Mouse (Mus musculus): Measurements from ENCODE around the gene Mterf1a. TPM values are rescaled to one million over a fixed set of nuclear protein-coding genes. Genes with fewer than 3 reads are reported as not detected.
A peak's percentile ranks its signal among the peaks of the same experiment; 100 is the strongest.
"Not testable (repeated sequence)": the region's sequence is repeated elsewhere in the genome, so short reads cannot be mapped to it uniquely, and the experiment has no call there.

Gene Mterf1a
- polyA plus RNA-seq, 1 experiment from 2014 or later: 6.8 TPM

DNA sequence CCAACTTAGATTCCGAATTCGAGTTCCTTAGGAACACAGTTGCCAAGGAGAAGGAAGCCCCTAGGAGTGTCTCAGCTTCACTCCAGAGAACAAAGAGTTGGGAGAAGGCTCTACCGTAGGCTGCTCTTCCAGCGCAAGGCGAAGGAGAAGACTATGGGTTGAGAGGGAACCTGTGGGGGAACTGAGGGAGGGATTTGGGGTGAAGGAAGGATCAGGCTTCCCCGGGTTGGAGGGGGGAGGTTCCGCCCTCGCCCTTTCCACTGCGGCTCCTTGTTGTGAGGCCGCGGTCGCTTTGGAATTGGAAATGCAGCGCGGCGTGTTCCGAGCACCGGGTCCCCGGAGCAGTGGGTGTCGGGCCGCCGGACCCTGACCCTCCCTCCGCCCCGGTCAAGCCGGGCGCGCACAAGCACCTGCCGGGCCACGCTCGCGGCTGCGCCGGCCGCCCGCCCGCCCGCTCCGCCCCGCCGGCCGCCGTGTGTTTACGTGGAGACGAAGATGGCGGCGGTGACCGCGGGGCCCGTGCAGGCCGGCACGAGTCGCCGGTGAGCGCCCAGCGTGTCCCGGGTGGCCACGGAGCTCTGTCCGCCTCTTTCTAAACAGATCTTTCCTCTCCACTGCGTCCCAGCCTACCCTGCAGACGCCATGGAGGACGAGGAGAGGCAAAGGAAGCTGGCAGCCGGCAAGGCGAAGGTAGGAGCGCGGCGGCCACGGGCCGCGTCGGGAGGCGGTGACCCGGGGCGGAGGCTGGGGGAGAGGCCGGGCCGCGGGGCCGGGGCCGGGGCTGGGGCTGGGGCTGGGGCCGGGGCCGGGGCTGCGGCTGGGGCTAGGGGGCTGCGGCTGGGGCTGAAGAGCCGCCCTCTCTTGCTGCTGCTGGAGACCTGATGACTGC lies 34.3 kb upstream of the Mterf1a start, which contains the start of gene Akap9:
Gene Akap9 (plus strand): TSS at position 254 of the 889 bp plus-strand sequence.
- peak; percentile 91 for ATAC-seq
- peak within 1 kb of the TSS; percentile 82 for H3K27ac ChIP-seq
- 0 out of 2 replicates have a peak, but pooled peaks cover 5% of the 10 kb centered on the region for H3K36me3 ChIP-seq
- H3K9me3 ChIP-seq (replicated peaks): no peaks in the 10 kb centered on the region
- peak within 1 kb of the TSS; percentile 91 for H3K4me3 ChIP-seq
- H3K4me1 ChIP-seq: peaks cover 25% of the 10 kb centered on the region
- WGBS (ENCODE audit: insufficient replicate concordance): under 1% methylated on average over 75 of the region's 82 CpGs
- peak within 1 kb of the TSS; percentile 93 for H3K9ac ChIP-seq
- peak within 1 kb of the TSS; percentile 74 for H3K4me2 ChIP-seq
- H3K27me3 ChIP-seq (replicated peaks): no peaks in the 10 kb centered on the region

DNA sequence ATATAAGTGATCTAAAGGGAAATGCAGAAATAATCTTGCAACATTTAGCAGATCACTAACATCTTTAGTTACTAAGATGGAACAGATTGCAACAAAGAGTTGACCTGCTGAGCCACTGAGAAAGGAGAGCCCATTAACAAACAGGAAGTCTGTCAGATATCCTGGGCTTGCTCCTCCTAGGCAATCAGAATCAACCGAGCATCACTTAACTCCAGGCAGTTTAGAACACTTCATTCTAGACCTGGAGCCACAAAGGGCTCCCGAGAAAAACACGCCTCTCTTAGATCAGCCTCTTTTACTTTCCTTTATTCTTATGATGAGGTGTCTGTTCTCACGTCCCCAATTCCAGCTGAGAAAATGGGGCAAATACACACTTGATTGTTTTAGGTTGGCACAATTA lies 32.9 kb upstream of the Mterf1a start:
- Histone ChIP-seq H3K9ac (no peak overlapping the region), H3K27ac (no peak overlapping the region), H3K4me2 (no peak overlapping the region), H3K9me3 (replicated peaks) (no peaks in the 10 kb centered on the region), H3K36me3 (0 out of 2 replicates have a peak, but pooled peaks cover 1% of the 10 kb centered on the region), H3K27me3 (replicated peaks) (no peaks in the 10 kb centered on the region), H3K4me3 (no peak overlapping the region), H3K4me1 (peaks cover 23% of the 10 kb centered on the region)
- no peak for ATAC-seq
- WGBS (ENCODE audit: insufficient replicate concordance): 51% methylated on average over 4 of the region's 4 CpGs

DNA sequence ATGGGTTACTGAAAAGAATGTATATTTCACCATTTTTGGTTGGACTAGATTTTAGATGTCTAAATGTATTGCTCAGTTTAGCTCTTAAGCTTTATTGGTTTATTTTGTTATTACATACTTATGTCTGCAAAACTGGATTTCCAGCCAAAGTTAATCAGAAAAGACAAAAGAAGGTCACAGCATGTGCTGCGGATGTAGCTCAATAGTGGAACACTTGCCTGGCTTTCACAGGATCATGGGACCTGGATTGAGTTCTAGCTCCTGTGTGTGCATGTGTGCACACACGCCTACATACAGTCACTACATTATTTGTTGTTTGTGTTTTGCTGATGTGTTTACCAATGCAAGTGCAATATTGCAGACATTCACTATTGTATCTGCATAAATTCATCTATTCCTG lies 28.6 kb upstream of the Mterf1a start:
- no peak for ATAC-seq
- Histone ChIP-seq H3K4me2 (no peak overlapping the region), H3K36me3 (no peaks in the 10 kb centered on the region), H3K27ac (no peak overlapping the region), H3K9me3 (replicated peaks) (no peaks in the 10 kb centered on the region), H3K27me3 (replicated peaks) (no peaks in the 10 kb centered on the region), H3K4me3 (no peak overlapping the region), H3K9ac (no peak overlapping the region), H3K4me1 (no peaks in the 10 kb centered on the region)
- WGBS (ENCODE audit: insufficient replicate concordance): 60% methylated on average over 2 of the region's 2 CpGs

DNA sequence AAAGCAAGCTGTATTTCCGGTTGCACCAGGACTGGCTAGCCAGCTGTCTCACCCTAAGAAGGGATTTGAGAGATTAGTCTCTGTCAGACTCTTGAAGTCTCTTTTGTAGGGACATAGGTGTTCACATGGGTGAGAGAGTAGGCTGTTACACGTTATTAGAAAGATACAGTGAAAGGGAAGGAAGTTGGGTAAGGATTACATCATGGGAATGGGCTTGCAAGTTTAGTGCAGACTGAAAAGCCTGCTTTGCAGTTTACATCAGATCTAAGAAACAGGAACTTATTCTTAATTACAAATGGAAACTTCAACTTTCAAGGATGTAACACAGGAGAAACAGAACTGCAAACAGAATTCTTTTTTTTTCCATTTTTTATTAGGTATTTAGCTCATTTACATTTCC lies 11.7 kb upstream of the Mterf1a start:
- H3K9me3 ChIP-seq (replicated peaks): no peaks in the 10 kb centered on the region
- no peak for ATAC-seq
- H3K4me1 ChIP-seq: no peaks in the 10 kb centered on the region
- no peak overlapping the region for H3K9ac ChIP-seq
- H3K36me3 ChIP-seq: no peaks in the 10 kb centered on the region
- no peaks in the 10 kb centered on the region for H3K27me3 ChIP-seq (replicated peaks)
- H3K4me2 ChIP-seq: no peak overlapping the region
- WGBS (ENCODE audit: insufficient replicate concordance): 33% methylated on average over 2 of the region's 2 CpGs
- H3K4me3 ChIP-seq: no peak overlapping the region
- no peak overlapping the region for H3K27ac ChIP-seq

DNA sequence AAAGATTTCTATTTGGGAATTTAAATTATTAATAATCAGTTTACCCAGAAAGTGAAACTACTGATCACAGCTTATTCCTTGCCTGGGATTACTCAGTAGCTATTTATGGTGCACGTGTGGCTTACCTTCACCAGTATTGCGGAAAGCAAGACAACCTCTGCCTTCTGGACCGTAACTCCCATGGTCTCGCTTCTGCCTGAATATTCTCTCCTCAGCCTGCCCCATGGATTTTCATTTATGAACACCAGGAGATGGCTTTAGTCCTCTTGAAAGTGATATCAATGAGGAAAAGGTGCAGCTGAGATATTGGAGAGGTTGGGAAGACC lies 524 bp upstream of the Mterf1a start:
- not testable (repeated sequence) for H3K27me3 ChIP-seq (replicated peaks); ATAC-seq; H3K4me1 ChIP-seq; H3K9me3 ChIP-seq (replicated peaks); H3K9ac ChIP-seq; H3K27ac ChIP-seq; H3K36me3 ChIP-seq
- peak overlapping the region; percentile 37; the same call in 1 of the 2 replicates for H3K4me2 ChIP-seq
- WGBS (ENCODE audit: insufficient replicate concordance): 87% methylated on average over 4 of the region's 4 CpGs
- H3K4me3 ChIP-seq: peak overlapping the region; percentile 26; the same call in 1 of the 2 replicates

DNA sequence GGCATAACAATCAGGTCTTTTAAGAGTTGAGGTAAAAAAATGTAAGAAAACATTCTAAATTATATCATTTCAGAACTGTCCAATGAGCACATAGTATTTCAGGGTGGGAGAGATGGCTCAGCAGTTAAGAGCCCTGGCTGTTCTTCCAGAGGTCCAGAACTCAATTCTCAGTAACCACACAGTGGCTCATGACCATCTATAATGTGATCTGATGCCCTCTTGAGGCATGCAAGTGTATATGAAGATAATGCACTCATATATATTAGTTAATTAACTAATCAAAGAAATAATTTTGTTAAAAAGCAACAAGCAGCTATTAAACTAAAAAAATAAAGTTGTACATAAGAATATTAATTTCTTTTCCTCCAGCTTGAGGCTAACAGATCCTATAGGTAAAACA lies 4.5 kb downstream of the Mterf1a start:
- no peak overlapping the region for H3K9ac ChIP-seq
- H3K9me3 ChIP-seq (replicated peaks): no peaks in the 10 kb centered on the region
- H3K36me3 ChIP-seq: no peaks in the 10 kb centered on the region; the same call in 1 of the 2 replicates
- ATAC-seq: no peak
- H3K4me1 ChIP-seq: peaks cover 10% of the 10 kb centered on the region; the same call in 1 of the 2 replicates
- no peak overlapping the region for H3K4me2 ChIP-seq
- H3K27me3 ChIP-seq (replicated peaks): no peaks in the 10 kb centered on the region
- no peak overlapping the region for H3K4me3 ChIP-seq
- no peak overlapping the region for H3K27ac ChIP-seq

DNA sequence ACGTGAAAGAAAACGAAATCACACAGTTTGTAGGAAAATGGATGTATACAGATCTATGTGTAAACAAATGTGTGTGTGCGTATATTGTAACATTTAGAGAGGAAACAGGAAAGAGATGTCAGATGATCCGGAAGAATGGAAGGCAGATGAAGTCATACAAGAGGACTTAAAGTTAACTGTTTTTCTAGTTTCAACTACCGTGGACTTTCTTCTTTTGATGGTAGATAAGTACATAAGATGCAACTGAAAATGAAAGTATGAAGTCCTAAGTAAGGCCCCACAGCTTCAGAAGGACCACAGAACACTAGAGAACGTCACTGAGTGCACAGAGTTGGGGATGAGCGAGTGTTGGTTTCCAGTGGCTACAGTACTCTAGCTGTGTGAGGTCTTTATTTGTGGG lies 6.9 kb downstream of the Mterf1a start:
- H3K27ac ChIP-seq; H3K36me3 ChIP-seq; ATAC-seq; H3K4me2 ChIP-seq; H3K4me3 ChIP-seq; H3K9me3 ChIP-seq (replicated peaks); H3K4me1 ChIP-seq; H3K27me3 ChIP-seq (replicated peaks); H3K9ac ChIP-seq: not testable (repeated sequence)
- WGBS (ENCODE audit: insufficient replicate concordance): 73% methylated on average over 7 of the region's 7 CpGs

DNA sequence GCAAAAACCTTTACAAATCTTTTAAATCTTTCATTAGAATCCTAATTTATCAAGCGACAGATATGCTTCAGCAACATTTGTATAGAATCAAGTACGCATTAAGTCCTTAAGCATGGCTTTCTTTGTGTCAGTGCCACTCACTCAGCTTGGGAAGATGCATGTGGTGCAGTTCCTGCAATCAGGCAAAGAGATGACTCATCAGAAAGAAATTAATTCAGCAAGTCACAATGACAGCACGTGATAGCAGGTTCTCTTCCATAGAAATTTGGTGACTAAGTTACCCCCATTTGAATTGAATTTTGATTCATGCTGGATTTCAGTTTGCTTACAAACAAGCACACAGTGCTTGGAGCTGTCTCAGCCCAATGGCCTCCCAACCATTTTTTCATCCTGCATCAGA lies 20.2 kb downstream of the Mterf1a start:
- ATAC-seq: no peak
- no peaks in the 10 kb centered on the region for H3K27me3 ChIP-seq (replicated peaks)
- no peak overlapping the region for H3K4me2 ChIP-seq
- 64% methylated on average over 3 of the region's 3 CpGs for WGBS (ENCODE audit: insufficient replicate concordance)
- no peak overlapping the region for H3K27ac ChIP-seq
- H3K4me1 ChIP-seq: no peaks in the 10 kb centered on the region
- no peaks in the 10 kb centered on the region for H3K36me3 ChIP-seq
- no peak overlapping the region for H3K4me3 ChIP-seq
- H3K9me3 ChIP-seq (replicated peaks): no peaks in the 10 kb centered on the region
- no peak overlapping the region for H3K9ac ChIP-seq

DNA sequence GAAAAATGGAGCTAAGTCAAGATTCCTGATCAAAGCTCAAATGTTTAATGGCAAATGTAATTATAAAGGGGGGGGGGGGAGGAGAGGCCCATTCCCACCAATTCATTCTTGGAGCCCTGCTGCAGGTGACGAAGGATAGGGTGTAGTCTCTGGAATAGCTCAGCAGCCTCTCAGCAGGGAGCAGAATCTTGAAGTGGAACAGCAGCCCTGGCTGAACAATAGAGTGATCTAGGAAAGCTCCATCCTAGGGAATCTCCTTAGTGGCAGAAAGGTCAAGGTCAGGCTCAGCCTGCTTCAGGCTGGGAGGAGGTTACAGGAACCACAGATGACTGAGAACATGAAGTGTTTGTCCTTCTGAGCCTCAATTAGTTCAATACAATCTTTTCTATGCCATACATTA lies 21.4 kb downstream of the Mterf1a start:
- H3K9me3 ChIP-seq (replicated peaks): no peaks in the 10 kb centered on the region
- no peak overlapping the region for H3K4me2 ChIP-seq
- no peaks in the 10 kb centered on the region for H3K27me3 ChIP-seq (replicated peaks)
- H3K4me3 ChIP-seq: no peak overlapping the region
- H3K36me3 ChIP-seq: no peaks in the 10 kb centered on the region
- 69% methylated on average over 1 of the region's 1 CpGs for WGBS (ENCODE audit: insufficient replicate concordance)
- no peaks in the 10 kb centered on the region for H3K4me1 ChIP-seq
- H3K9ac ChIP-seq: no peak overlapping the region
- no peak overlapping the region for H3K27ac ChIP-seq
- no peak for ATAC-seq

DNA sequence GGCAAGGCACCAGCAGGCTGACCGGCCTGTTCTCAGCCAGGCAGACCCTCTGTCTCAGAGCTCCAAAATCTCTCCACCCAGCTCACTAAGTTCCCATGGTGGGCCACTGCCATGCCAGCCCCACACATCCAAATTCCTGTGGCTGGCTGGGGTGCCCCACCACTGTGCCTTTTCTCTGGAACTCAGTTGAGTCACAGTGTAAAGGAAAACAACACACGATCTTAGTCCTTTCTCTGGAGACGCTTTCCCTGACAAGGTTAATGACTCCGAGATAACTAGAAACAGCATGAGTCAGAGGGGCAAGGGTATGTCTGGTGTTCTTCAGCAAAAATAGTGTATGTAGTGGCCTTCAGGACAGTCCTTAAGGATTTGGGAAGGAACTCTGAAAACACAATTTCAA lies 23.6 kb downstream of the Mterf1a start:
- no peak for ATAC-seq
- WGBS (ENCODE audit: insufficient replicate concordance): 65% methylated on average over 4 of the region's 4 CpGs
- H3K9me3 ChIP-seq (replicated peaks): no peaks in the 10 kb centered on the region
- H3K4me2 ChIP-seq: no peak overlapping the region
- no peak overlapping the region for H3K4me3 ChIP-seq
- no peak overlapping the region for H3K9ac ChIP-seq
- H3K4me1 ChIP-seq: no peaks in the 10 kb centered on the region
- H3K36me3 ChIP-seq: no peaks in the 10 kb centered on the region
- no peaks in the 10 kb centered on the region for H3K27me3 ChIP-seq (replicated peaks)
- H3K27ac ChIP-seq: no peak overlapping the region

DNA sequence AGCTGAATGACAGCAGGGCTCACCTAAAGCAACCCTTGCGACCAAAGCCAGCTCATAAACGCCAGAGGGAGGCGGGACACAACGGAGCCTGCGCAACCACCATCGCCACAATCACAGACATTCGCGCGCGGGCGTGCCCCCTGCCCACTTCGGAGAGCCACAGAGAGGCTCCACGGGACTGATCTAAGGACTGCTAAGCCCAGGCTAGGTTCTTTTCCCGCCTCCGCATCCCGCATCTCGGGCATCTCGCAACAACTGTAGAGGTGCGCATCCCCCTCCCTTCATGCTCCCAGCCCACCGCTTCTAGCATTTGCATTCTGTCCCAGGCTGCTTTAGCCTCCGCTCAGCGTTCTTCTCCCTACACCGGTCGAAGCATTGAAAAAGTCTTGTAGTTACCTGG lies 48.7 kb downstream of the Mterf1a start, which contains the start of gene Lrrd1:
Gene Lrrd1 (plus strand): TSS at position 148 of the 400 bp plus-strand sequence.
- peak within 1 kb of the TSS; percentile 25; the same call in 1 of the 2 replicates for H3K4me3 ChIP-seq
- H3K27me3 ChIP-seq (replicated peaks): peaks cover 5% of the 10 kb centered on the region; the same call in 1 of the 2 replicates
- ATAC-seq: no peak
- peaks cover 16% of the 10 kb centered on the region for H3K36me3 ChIP-seq
- no peaks in the 10 kb centered on the region for H3K9me3 ChIP-seq (replicated peaks)
- no peaks in the 10 kb centered on the region for H3K4me1 ChIP-seq
- H3K27ac ChIP-seq: no peak within 1 kb of the TSS
- 22% methylated on average over 24 of the region's 24 CpGs for WGBS (ENCODE audit: insufficient replicate concordance)
- H3K4me2 ChIP-seq: peak within 1 kb of the TSS; percentile 52
- H3K9ac ChIP-seq: no peak within 1 kb of the TSS

Measured in liver, embryonic 12.5 days (tissue).